Mouse (Mus musculus): ENCODE measurements at regions not wholly inside any gene's neighbourhood (a gene's known extent, or its start where the extent isn't known, plus 50 kb on each side); places are given as distances from the start of the nearest gene placed in this dataset.

DNA sequence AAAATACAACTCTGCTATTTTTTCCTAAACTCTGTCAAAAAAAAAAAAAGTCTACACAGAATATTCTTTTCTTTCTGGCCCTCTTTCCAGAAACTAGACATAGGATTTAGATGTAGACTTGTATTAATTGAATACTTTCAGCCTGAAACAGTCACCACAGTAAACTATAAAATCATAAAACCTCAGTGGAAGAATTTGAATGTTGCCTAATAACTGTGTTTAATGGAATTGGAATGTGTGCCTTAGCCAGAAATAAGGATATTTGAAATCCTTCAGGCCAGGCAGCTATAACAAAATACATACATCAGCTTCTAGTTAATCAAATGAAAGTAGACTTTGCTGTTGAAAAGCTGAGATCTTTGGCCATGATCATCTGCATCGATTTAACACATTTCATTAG lies 230.8 kb upstream of the Kcnip4 start:
- TF ChIP-seq POLR2A (IDR thresholded peaks at IDR 0.05; ENCODE audit: insufficient read length, low read depth): no peak
- no peak for TF ChIP-seq MYOG (IDR thresholded peaks at IDR 0.05; ENCODE audit: control insufficient read depth in 1 of 3, insufficient read depth in 1 of 3, insufficient read length in 2 of 3, low read depth in 2 of 3)
- no peak for TF ChIP-seq POLR2AphosphoS2 (IDR thresholded peaks at IDR 0.05; ENCODE audit: insufficient read length, low read depth)
- no peak for TF ChIP-seq USF1 (IDR thresholded peaks at IDR 0.05; ENCODE audit: low read depth)
- TF ChIP-seq SRF (IDR thresholded peaks at IDR 0.05; ENCODE audit: control insufficient read depth, insufficient read length, low read depth): no peak
- peak; percentile 91 for TF ChIP-seq CEBPB (IDR thresholded peaks at IDR 0.05; ENCODE audit: insufficient read depth, poor library complexity, severe bottlenecking)

Measured in myocyte (in vitro differentiated cells).